Mouse (Mus musculus) lung, embryonic 14.5 days (tissue): Measurements from ENCODE around the gene Dync2h1. TPM values are rescaled to one million over a fixed set of nuclear protein-coding genes. Genes with fewer than 3 reads are reported as not detected.

Experiments
- ATAC-seq: fragments of 200-750 bp; cut with Nextera tagmentation; 2 replicates; pipeline ENCODE4 v1.8.0; 2017; ENCODE audit warnings: mild to moderate bottlenecking, moderate TSS enrichment, moderate library complexity; ENCODE audit not compliant: insufficient read depth
- DNase-seq: peaks from one replicate; pipeline ENCODE4 v3.0.0-alpha.2; 2015
- H3K27ac ChIP-seq: fragments of 300-500 bp; sonication (generic); 2 replicates; pipeline ENCODE4 v1.5.1; 2014; ENCODE audit warnings: low read depth, mild to moderate bottlenecking, moderate library complexity
- H3K27me3 ChIP-seq: fragments of 300-500 bp; sonication (generic); 2 replicates; pipeline ENCODE4 v1.6.1; 2014; ENCODE audit warnings: low read length, control low read depth; ENCODE audit not compliant: insufficient read depth
- H3K36me3 ChIP-seq: fragments of 300-500 bp; sonication (generic); 2 replicates; pipeline ENCODE4 v1.6.1; 2014; ENCODE audit warnings: control low read depth; ENCODE audit not compliant: insufficient read depth
- H3K4me1 ChIP-seq: fragments of 300-500 bp; sonication (generic); 2 replicates; pipeline ENCODE4 v1.6.1; 2014; ENCODE audit warnings: antibody characterized with exemption, control low read depth; ENCODE audit not compliant: insufficient read depth
- H3K4me2 ChIP-seq: fragments of 300-500 bp; sonication (generic); 2 replicates; pipeline ENCODE4 v1.6.1; 2014; ENCODE audit warnings: mild to moderate bottlenecking
- H3K4me3 ChIP-seq: fragments of 300-500 bp; sonication (generic); 2 replicates; pipeline ENCODE4 v1.5.1; 2014; ENCODE audit warnings: low read depth, low read length
- H3K9ac ChIP-seq: fragments of 300-500 bp; sonication (generic); 2 replicates; pipeline ENCODE4 v1.6.1; 2014
- H3K9me3 ChIP-seq: fragments of 300-500 bp; sonication (generic); 2 replicates; pipeline ENCODE4 v1.6.1; 2016; ENCODE audit warnings: low read depth, low read length, control low read depth
- CTCF ChIP-seq: IDR thresholded peaks from 2 replicates; pipeline ENCODE4 v1.5.1; 2016; ENCODE audit warnings: antibody characterized with exemption, low read depth
- WGBS: fragments of 180-500 bp; shearing (Covaris S2); extraction: QIAGEN DNeasy Blood & Tissue Kit; methylation state at CpG from one replicate; pipeline ENCODE4 v1.1.7; 2014; 5-methylcytosine and 5-hydroxymethylcytosine counted together
- polyA plus RNA-seq: library from polyadenylated mRNA; unstranded; fragments of >200 nt; fragmentation: Nextera tagmentation; extraction: Ambion mirVana; gene quantifications from 2 replicates; pipeline ENCODE4 v1.2.1, GENCODE M21; 2014

Gene Dync2h1
- polyA plus RNA-seq, 1 experiment from 2014 or later = 16.0 TPM

DNA sequence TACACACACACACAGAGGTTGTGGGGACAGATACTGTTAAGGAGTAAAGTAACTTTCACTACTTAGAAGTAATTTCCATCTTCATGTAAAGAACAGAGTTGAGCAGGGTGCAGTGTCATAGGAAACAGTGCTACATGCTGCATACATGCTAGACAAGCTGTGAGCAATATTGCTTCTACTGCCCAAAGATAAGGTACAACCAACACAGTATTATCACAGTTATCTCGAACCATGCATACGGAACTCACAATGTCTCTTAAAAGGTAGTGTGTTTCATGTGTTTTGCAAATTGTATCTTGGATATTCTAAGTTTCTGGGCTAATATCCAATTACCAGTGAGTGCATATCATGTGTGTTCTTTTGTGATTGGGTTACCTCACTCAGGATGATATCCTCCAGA is 61.4 kb downstream of the Dync2h1 start:
- ATAC-seq (no peak), DNase-seq (no peak)
- Histone ChIP-seq H3K9ac (no peak overlapping the region), H3K36me3 (no peaks in the 10 kb centered on the region), H3K27me3 (no peaks in the 10 kb centered on the region), H3K4me3 (no peak overlapping the region), H3K9me3 (no peaks in the 10 kb centered on the region), H3K4me2 (no peak overlapping the region), H3K4me1 (no peaks in the 10 kb centered on the region), H3K27ac (no peak overlapping the region)
- WGBS = 86% methylated on average over 2 of the region's 2 CpGs
- no peak for TF ChIP-seq CTCF

- WGBS = 70% methylated on average over 1 of the region's 1 CpGs
- no peak for DNase-seq
- Histone ChIP-seq H3K9ac (no peak overlapping the region), H3K4me2 (no peak overlapping the region), H3K9me3 (no peaks in the 10 kb centered on the region), H3K36me3 (no peaks in the 10 kb centered on the region), H3K4me3 (no peak overlapping the region), H3K27me3 (no peaks in the 10 kb centered on the region), H3K27ac (no peak overlapping the region), H3K4me1 (no peaks in the 10 kb centered on the region)
- no peak for TF ChIP-seq CTCF
- no peak for ATAC-seq
Measured at GRCm38 (mm10) chr9:7110166-7110565, 74.1 kb downstream of the Dync2h1 start.

GRCm38 (mm10) chr9:7101361-7101760 is 82.9 kb downstream of the Dync2h1 start:
- Histone ChIP-seq H3K27ac (no peak overlapping the region), H3K4me1 (no peaks in the 10 kb centered on the region), H3K4me2 (no peak overlapping the region), H3K9ac (no peak overlapping the region), H3K9me3 (no peaks in the 10 kb centered on the region), H3K36me3 (0 out of 2 replicates have a peak, but pooled peaks cover 6% of the 10 kb centered on the region), H3K4me3 (no peak overlapping the region), H3K27me3 (no peaks in the 10 kb centered on the region)
- TF ChIP-seq CTCF = no peak
- ATAC-seq (no peak), DNase-seq (no peak)

GRCm38 (mm10) chr9:7074625-7075024 is 109.6 kb downstream of the Dync2h1 start:
- Histone ChIP-seq H3K4me3 (no peak overlapping the region), H3K27ac (no peak overlapping the region), H3K27me3 (no peaks in the 10 kb centered on the region), H3K4me1 (no peaks in the 10 kb centered on the region), H3K9me3 (no peaks in the 10 kb centered on the region), H3K4me2 (no peak overlapping the region), H3K9ac (no peak overlapping the region), H3K36me3 (0 out of 2 replicates have a peak, but pooled peaks cover 3% of the 10 kb centered on the region)
- DNase-seq (no peak), ATAC-seq (no peak)
- TF ChIP-seq CTCF = no peak
- WGBS = 89% methylated on average over 2 of the region's 2 CpGs

DNA sequence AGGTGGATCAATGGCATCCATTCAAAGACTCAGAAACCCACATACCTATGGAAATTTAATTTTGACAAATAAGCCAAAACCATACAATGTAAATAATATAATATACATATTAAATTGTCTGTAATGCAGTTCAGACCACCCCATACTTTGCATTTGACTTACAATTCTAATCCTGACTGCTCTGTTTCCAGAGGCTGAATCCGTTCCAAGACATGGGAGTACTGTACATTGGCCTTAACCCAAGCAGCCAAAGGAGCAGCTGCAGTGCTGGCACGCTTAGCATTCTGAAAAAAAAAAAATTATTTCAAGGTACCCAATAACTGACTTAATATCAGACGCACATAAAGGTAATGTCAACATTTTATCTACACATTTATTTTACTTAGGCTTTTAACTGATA is 113.4 kb downstream of the Dync2h1 start:
- H3K27ac ChIP-seq = no peak overlapping the region
- no peaks in the 10 kb centered on the region for H3K36me3 ChIP-seq
- WGBS = 71% methylated on average over 3 of the region's 3 CpGs
- no peak overlapping the region for H3K4me2 ChIP-seq
- DNase-seq (peak; percentile 54), ATAC-seq (no peak)
- no peak overlapping the region for H3K9ac ChIP-seq
- H3K4me1 ChIP-seq = no peaks in the 10 kb centered on the region
- no peak for TF ChIP-seq CTCF
- H3K9me3 ChIP-seq = no peaks in the 10 kb centered on the region
- no peak overlapping the region for H3K4me3 ChIP-seq
- no peaks in the 10 kb centered on the region for H3K27me3 ChIP-seq

DNA sequence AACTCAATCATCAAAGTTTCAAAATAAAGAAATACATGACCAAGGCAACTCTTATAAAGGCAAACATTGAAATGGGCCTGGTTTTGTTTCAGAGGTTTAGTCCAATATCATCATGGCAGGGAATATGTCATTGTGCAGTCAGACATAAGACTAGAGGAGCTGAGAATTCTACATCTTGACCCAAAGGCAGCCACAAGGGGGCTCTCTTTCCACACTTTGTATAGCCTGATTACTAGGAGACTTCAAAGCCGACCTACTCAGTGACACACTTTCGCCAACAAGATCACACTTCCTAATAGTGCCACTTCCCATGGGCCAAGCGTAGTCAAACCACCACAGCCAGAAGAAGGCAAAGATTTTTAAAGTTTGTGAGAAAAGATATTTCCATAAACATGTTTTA is 133.7 kb downstream of the Dync2h1 start:
- H3K4me2 ChIP-seq = no peak overlapping the region
- H3K27me3 ChIP-seq = no peaks in the 10 kb centered on the region
- DNase-seq (peak; percentile 65), ATAC-seq (no peak)
- H3K9ac ChIP-seq = no peak overlapping the region
- no peaks in the 10 kb centered on the region for H3K9me3 ChIP-seq
- TF ChIP-seq CTCF = peak; percentile 46
- H3K27ac ChIP-seq = no peak overlapping the region
- no peaks in the 10 kb centered on the region for H3K4me1 ChIP-seq
- no peak overlapping the region for H3K4me3 ChIP-seq
- peaks cover 12% of the 10 kb centered on the region; the same call in 1 of the 2 replicates for H3K36me3 ChIP-seq
- 74% methylated on average over 3 of the region's 3 CpGs for WGBS

DNA sequence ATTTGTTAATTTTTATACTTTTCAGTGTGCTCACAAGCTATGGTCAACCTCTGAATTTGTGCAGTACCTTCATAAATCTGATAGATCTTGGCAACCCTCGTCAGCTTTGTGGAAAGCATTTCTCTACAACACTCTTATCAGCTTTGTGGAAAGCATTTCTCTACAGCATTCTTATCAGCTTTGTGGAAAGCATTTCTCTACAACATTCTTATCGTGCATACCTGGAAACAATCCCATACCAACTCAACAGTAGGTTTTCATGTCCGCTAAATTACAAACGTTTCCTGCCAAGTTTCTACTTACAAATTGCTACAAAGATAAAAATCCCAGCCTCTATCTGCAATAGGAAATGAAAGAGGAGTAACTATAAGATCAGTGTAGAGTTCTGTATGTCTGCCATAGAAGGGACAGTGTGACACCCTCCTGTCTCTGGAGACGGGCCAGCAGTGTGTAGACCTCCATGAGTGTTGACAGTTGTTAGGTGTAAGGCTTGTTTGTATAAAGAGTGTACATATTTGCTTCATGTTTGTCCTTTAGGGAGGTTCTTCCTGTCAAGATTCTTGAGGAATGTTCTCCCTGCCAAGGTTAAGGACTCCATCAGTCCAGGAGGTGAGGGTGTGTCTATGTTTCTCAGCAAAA is 141.5 kb downstream of the Dync2h1 start:
- H3K4me3 ChIP-seq = no peak overlapping the region
- no peaks in the 10 kb centered on the region for H3K4me1 ChIP-seq
- H3K9me3 ChIP-seq = no peaks in the 10 kb centered on the region
- H3K9ac ChIP-seq = no peak overlapping the region
- no peak overlapping the region for H3K4me2 ChIP-seq
- H3K27ac ChIP-seq = no peak overlapping the region
- no peak for TF ChIP-seq CTCF
- no peaks in the 10 kb centered on the region for H3K27me3 ChIP-seq
- ATAC-seq = no peak
- peaks cover 5% of the 10 kb centered on the region; the same call in 1 of the 2 replicates for H3K36me3 ChIP-seq
- DNase-seq = no peak
- WGBS = 70% methylated on average over 5 of the region's 5 CpGs
